Mouse (Mus musculus) cerebellum, postnatal 36 days (tissue): ENCODE results near the gene Ctsl.

Experiments
- DNase-seq, 2 experiments: peaks; one replicate each; pipeline ENCODE4 v3.0.0; 2021 to 2022; ENCODE audit warnings: mixed read lengths in 2 of 2

Ctsl gene

DNA sequence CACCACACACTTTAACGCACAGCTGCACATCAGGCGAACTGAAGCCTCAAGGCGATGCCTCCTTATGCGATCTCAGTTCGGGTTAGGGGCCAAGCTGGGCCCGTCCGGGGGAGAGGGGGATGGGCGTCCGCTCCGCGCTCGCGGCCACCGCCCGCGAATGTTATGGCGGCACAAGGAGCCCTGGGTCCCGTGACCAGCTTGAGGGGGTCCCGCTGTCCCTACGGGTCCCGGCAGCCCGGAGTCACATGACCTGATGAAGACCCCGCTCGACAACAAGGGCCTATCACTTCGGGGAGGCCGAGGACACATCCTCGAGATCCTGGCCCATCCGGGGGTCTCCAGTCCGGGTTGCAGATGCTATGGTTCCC is 901 bp downstream of the Ctsl start:
- peak in 1 of 2 experiments; percentile 46 for DNase-seq

DNA sequence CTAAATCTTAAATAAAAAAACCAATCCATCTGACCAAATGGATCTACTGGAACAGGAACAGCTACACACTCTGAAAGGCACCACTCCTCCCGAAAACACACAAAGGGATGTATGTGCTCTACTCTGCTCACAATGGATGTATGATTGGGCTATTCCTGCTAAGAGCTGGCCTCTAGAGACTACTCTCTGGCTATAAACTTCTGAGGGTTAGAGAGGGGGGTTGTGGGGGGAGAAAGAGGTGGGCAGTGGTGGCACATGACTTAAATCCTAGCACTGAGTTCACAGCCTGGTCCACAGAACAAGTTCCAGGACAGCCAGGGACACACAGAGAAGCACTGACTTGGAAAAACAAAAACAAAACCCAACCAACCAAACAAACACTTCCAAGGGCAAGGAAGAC is 2.1 kb downstream of the Ctsl start:
- DNase-seq, result no peak

DNA sequence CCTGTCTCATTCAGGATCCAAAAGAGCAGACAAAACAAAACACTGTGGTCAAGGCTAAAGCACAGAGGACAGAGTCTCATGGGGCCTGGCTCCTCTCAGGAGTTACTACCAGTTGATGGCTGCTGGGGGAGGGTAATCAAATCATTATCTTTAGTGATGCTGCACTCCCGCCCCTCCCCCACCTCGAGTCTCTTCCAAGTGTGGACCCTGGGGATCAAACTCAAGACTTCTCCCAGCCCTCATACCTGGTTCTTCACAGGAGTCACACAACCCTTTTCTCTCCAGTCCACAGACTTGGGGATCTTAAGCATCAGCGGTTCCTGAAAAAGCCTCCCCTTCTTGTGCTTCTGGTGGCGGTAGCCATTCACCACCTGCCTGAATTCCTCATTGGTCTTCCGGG is 3.1 kb downstream of the Ctsl start:
- DNase-seq, result no peak

DNA sequence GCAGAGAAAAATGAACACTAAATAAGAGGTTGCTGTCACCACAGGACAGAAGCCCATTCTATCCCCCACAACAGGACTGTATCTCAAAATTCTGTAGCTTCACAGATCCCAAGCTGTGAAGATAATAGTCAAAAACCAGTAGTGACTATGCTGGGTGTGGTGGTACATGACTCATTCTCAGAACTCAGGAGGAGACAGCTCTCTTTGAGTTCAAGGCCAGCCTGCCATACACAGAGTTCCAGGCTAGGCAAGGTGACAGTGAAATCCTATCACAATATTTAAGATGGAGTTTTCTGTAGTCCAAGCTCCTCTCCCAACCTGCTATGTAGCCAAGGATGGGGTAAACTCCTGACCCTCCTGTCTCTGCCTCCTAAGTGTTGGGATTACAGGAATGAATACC is 5.4 kb downstream of the Ctsl start:
- DNase-seq, result no peak

DNA sequence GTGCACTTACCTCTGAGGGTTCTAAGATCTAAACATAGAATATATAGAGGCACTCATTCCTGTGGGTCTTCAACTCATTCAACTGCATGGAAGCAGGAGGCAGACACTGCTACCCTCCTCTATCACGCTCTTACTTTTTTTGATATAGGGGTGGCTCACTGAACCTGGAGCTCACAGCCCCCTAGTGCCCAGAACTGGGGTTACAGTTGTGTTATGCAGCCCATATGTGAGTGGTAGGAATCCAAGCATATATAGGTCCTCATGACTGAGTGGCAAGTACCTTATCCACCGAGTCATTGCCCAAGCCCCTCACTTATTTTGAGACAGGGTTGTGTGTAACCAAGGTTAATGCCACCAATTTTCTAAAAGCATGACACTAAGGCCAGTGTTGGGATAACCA is 6.4 kb downstream of the Ctsl start:
- peak; percentile 51 to 53 for DNase-seq

DNA sequence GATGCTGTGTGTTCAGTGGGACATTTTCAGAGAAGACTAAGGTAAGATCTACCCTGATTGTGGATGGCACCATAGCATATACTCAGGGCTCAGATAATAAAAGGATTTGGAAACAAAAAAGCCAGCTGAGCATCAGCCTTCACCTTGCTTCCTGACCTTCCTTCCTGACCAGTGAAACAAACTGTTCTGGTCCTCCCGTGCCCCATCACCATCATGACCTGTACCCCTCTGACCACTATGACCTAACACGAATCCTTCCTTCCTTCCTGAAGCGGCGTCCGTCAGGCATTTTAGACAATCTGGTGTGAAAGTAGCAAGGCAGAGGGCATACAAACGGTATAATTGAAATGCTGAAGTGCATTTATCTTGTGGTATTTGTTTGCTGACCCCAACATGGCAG is 8.6 kb downstream of the Ctsl start:
- no peak for DNase-seq

DNA sequence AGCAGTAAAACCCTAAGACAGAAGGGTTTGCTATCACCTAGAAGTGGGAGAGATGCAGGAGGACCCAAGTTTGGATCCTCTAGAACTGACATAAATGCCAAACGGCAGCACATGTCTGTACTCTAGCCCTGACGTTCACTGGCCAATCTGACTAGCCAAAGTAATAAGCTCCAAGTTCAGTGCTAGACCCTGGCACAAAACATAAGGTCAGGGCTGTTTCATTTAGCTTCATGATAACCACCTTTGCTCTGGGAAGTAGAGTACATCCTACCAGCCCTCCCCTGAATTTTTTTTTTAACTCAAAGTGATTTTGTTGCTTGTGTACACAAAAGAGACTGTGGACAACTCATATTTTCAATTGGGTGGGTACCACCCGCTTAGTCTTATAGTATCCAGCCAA is 9.7 kb downstream of the Ctsl start:
- no peak for DNase-seq

DNA sequence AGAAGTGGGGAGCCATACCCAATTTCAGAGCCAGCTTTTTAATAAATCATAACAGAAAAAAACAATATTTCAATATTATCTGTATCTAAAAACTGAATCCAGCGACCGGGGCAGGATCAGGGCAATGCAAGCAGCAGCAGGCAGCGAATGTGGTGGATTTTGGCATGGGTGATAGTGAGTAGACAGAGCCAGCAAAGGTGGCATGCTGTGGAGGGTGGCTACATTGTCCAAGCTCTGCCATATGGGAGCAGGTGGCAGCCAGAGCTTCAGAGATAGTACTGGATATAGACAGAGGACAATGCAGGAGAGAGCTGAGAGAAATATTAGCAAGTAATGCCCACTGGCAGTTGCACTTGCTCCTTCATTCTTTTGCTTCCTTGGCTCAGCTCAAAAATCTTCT is 11.0 kb downstream of the Ctsl start:
- peak; percentile 81 to 83 for DNase-seq

DNA sequence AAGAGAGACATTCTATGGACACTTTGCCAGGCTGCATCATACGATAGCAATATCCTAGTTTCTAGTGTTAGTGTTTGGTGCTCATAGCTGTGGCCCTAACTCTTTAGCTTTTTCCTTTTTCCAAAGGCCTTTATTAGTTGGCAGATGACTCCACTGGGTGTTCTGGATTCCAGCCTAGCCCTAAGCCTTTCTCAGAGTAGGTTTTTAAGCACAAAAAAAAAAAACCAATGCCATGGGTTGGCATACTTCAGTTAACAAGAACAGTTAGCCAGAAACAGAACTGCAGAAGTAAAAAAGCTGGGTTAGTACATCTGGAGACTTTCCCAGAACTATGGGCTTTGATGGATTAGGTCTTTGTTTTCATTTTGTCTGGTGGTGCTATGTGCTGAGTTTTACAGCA is 12.2 kb downstream of the Ctsl start:
- DNase-seq, result peak in 1 of 2 experiments; percentile 19

DNA sequence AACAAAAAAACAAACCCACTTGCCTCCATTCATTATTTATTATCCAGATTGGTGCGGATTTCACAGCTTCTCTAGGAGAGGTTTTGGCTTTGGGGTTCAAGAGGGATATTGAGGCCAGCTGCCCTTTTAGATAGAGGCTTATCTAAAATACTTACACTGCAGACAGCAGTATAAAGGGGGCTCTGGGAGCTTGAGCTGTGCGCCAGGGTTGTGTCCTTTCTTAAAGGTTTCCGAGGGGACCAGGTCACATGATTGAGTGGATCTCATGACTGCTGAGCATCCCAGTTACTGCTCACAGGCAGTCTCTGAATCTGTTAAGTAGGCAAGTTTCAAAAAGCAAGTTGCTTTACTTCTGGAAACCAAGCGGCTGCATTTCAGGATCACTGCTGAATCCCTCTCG is 13.3 kb downstream of the Ctsl start:
- DNase-seq, result no peak

DNA sequence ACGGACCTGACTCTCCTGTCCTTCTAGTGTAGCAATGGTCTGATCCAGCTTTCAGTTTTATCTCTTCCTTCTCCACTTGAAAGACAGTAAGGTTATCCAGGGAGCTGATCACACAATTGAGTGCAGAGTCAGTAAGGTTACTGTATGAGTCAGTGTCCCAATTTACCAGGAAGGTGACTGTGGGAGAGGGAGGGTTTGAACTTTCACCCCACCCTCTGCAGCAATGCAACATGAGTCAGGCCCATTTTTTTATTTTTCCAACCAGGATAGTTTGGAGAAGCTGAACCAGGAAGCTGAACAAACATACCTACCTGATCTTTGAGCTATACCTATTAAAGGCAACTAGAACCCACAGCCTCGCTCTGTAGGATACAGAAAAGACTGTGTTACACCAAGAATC is 21.2 kb downstream of the Ctsl start:
- DNase-seq, result no peak

DNA sequence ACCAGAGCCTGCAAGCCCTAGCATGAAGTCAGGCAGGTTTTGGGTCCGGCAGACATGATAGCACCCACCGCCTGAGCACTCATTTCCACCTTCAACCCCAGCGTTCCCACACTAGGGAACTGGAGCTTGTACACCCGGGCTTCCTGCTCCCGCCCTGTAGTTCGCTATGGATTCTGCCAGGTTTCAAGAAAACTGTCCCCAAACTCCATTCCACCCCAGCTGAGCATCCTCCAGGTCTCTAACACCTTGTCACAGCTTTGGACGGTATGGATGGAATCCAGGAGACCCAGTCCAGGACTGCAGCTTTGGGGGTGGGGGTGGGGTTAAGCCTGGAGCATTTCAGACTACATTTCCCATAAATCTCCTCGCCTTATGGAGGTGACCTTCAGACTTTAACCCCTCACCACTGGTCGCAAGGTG is 26.6 kb downstream of the Ctsl start:
- peak; percentile 42 to 57 for DNase-seq

DNA sequence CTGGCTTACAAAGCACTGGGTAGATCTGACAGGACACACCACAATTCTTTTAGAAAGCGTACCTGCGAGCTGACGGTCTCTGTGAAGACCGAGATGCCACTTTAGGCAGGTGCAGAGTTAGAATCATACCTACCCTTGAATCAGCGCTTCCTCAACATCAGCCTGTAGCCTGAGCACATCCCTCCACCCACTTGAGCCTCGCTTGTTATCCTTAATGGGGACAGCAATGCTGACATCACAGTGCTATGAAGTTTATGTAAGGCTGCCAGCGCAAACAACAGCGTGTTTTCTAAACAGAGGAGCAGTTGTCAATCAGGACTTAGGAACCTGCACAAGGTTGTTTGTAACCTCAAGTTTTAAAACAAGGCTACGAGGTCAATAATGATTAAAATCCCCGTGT is 27.1 kb downstream of the Ctsl start:
- DNase-seq, result peak; percentile 17 to 44

DNA sequence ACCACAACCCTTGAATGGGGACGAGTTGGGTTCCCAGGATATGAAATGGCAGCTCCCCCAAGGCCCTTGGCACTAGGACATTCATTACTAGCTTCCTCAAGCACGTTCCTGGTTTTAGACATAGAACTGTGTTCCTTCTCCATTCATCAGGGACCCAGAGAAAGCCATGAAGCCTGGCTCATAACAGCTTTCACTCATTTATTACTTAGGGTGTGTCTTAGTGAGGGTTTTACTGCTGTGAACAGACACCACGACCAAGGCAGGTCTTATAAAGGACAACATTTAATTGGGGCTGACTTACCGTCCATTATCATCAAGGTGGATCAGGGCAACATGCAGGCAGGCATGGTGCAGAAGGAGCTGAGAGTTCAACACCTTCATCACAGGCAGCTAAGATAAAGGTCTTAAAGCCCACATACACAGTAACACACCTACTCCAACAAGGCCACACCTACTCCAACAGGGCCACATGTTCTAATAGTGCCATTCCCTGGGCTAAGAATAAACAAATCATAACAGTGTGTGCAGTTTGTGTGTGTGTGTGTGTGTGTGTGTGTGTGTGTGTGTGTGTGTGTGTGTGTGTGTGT is 35.1 kb downstream of the Ctsl start:
- no peak for DNase-seq

DNA sequence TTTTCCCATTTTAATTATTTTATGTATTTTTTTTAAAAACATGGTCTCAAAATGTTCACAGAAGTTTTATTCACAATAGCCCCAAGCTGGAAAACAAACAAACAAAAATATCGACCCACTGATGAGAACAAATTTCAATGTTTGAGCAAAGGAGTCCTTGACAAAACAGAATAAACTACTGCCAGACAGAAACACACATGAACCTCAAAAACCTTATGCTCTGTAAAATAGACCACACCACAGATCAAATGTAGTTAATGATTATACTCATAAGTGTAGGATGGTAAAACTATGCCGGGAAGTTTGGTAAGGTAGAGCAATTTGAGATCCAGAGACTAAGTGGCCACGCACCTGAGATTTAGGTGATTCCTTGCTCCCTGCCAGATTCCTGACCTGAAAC is 37.6 kb downstream of the Ctsl start:
- no peak for DNase-seq

DNA sequence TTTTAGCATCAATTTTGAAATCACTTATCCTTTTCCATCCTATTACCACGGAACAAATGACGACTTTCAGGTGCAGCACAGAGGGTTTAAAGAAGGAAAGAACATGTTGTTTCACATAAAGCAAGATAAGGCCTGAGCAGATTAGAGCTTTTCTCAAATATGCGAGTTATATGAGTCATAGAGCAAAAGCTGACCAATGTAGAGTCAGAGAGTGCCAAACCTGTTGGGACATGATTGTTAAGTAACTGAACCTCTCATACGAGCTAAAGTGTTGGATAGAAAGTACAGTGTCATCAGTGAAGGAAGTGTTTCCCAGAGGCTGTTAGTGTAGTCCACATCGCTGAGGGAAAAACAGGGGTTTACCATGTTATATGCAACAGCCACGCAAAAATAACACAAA is 38.4 kb downstream of the Ctsl start:
- DNase-seq, result no peak

DNA sequence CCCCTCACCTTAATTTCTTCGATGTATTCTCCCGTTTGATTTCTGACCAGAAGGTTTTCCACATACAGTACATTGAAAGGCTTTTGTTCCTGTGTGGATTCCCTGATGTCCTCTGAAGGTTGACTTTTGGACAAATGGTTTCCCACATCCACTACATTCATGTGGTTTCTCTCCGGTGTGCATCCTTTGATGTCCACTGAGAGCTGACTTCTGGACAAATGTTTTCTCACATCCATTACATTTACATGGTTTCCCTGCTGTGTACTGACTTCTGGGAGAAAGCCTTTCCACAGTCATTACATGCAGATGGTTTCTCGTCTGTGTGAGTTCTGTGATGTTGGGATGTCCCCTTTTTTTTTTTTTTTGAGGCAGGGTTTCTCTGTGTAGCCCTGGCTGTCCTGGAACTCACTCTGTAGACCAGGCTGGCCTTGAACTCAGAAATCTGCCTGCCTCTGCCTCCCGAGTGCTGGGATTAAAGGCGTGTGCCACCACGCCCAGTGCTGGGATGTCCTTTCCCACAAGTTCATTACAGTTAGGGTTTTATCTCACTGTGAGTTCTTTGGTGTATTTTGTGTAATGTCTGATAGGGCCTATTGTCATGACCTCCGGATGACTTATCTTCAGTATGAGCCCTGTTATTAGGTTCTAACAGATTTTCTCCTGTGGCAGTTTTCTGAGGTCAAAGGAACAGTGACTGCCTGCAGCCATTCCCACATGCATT is 48.0 kb downstream of the Ctsl start:
- no peak for DNase-seq

DNA sequence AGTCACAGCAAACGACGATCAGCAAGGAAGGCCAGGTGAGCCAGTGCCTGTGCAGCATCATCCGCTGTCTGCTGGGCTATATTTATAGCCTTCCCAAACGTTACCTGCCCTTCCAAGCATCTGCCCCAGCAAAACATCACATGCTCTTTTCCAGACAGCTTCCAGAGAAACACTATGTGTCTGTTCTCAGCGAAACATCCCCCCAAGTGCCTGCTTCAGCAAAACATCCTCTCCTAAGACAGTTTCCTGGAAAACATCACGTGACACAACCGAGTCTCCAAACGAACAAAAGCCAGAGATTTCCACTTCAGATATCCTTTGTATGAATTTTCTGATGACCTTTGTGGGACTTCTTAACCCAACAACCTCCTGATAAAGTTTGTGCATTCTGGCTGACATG is 50.4 kb downstream of the Ctsl start:
- no peak for DNase-seq

DNA sequence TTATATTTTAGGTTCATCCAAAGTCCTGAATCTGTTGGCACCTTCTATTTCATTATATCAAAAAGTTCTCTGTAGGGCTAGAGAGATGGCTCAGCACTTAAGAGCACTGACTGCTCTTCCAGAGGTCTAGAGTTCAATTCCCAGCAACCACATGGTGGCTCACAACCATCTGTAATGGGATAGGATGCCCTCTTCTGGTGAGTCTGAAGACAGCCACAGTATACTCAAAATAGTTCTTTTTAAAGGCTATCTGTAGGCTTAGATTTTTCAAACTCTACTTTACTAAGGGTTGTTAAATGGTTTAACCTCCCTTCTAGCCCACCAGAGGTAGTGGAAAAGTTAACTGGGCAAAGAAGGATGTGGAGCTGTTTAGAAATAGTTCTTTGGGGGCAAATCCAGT is 50.9 kb downstream of the Ctsl start:
- no peak for DNase-seq

DNA sequence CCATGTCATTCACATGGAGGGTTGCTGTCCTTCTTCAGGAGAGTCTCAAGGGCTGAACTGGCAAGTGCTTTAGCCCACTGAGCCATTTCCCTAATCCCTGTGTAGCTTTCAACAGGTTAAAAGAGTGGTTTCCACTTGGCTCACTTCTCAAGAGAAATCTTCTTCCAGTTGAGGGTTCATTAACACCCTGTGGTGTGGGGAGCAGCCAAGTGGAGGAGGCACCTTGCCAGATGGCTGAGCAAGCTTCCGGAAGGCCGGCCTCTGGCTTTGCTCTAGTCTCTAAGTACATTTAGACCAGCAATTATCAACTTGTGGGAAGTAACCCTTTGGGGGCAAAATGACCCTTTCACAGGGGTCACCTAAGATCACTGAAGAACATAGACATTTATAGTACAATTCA is 52.3 kb downstream of the Ctsl start:
- DNase-seq, result no peak

DNA sequence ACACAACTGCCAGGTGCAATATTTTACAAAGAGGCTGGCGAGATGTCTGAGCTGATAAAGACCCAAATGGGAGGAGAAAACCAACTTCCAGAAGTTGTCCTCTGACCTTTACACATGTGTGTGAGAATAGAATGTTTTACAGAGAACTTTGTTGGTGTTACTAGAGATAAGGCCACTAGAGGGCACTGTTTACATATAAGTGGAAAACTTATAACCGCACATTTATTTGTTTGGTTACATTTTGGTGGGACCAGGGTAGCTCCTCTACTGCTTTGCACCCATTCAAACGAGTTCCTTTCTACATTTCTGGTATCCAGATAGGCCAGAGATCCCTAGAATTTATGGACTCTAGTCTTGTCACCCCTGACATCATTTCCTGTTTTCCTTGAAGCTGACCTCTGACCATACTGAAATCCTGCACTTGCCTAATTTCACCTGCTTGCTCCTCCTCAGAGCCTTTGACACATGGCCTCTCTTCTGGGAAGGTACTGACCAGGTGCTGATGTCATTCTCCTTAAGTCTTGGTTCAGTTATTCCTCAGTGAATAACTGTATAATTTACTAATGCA is 55.1 kb downstream of the Ctsl start:
- no peak for DNase-seq

DNA sequence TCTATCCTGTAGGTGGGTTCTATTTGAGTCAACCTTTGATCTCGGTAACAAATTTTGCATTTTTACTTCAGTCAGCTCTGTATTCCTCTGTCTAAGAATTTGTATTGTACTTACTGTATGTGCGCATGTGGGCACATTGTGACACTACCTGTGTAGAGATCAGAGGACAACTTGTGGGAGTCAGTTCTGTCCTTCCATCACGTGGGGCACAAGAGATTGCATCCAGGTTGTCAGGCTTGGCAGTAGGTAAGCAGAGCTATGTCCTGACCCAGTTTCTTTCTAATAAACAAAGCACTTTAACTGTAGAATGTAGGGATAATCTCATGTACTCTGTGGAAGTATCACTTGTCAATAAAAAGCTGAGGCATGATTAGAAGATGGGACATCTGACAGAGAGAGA is 56.6 kb downstream of the Ctsl start:
- DNase-seq, result no peak

DNA sequence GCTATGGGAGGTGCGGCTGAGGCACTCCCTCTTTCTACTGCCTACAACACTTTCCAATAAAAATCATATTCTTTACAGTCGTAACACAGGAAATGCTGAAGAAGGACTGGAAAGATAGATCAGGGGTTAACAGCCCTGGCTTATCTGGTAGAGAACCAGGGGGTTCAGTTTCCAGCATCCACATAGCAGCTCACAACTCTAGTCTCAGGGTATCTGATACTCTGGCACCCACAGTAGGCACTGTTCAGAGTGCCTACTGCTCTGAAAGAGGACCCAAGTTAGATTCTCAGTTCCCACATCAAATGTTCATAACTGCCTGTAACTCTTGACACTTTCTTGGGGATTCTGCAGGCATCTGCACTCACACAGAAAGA is 57.8 kb downstream of the Ctsl start:
- DNase-seq, result no peak

DNA sequence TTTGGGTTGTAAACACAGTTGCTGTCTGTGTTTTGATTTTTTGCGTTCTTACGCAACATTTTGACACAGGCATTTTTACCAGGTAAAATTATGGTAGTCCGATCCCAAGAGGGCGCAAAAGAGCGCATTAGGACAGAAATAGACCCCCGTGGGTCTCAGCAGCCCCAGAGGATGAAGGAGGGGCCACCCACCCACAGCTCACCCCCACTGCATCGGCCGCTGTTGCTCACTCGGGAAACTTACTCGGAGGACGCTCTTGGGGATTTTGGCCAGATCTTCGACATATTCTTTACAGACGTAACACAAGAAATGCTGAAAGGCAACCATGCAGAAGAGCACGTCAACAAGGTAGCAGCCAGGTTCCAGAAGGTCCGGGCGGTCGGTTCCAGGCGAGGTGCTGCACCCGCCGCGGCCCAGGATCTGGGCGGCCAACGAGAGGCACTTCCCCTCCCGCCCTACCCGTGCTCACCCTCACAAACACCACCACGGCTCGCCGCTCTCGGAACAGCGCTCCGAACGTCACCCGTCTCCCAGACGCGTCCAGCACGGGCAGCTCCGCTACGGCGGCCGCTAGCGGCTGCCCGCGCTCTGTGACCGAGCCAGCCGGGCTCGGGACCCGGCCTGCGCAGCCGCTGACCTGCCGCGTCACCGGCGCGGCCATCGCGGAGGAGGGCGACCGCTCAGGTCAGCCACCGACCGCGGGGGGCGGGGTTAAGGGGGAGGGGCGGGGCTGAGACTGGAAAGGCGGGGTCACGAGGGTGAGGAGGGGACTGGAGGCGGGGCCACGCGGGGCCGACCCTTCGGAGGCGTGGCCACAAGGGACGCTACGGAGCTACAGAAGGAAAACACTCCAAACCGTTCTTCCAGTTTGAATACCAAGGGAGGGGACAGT is 58.4 kb downstream of the Ctsl start, which contains the start of gene Aaed1:
Aaed1 (minus strand) TSS at position 687 of the 892 bp plus-strand sequence.
- DNase-seq, result peak; percentile 86 to 94
